Mouse (Mus musculus) cerebellum, adult (tissue): ENCODE results near the gene A630089N07Rik.
"Not testable (repeated sequence)": the region's sequence is repeated elsewhere in the genome, so short reads cannot be mapped to it uniquely, and the experiment has no call there.

Experiments used
- ATAC-seq: cut with Nextera tagmentation; 2 replicates; pipeline ENCODE4 v1.9.2; 2017; ENCODE audit warnings: mild to moderate bottlenecking, moderate library complexity, mixed read lengths; ENCODE audit not compliant: insufficient number of reproducible peaks, low FRiP score, low TSS enrichment

The A630089N07Rik gene

DNA sequence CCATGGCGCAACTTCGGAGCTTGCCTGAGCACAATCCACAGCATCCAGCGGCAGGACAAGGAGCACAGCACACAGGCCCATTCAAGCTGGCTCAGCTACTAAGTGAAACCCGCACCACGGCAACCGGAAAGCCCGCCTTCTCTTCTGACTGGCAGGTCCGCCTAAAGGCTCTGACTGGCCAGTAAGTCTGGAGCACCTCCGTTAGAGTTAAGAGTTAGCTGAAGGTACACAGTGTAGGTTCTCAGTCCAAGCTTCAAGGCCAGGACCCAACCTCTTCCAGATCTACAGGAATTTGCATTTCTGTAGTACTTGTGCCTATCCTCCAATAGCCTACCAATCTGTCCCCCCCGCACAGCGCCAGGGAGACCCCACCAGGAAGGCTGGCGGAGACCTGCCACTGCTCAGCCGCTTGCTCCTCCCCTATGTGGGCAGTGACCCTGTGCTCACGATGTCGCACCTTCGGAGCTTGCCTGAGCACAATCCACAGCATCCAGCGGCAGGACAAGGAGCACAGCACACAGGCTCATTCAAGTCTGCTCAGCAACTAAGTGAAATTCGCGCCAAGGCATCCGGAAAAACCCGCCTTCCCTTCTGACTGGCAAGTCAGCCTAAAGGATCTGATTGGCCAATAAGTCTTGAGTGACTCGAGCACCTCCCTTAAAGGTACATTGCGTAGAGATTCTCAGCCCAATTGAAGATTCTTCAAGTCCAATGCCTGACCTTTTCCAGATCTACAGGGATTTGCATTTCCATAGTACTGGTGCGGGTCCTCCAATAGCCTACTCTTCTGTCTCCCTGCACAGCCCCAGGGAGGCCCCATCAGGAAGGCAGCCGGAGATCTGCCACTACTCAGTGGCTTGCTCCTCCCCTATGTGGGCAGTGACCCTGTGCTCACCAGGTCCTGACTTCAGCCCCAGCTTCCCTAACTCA, at the start of gene A630089N07Rik:
A630089N07Rik (minus strand) TSS at position 562 of the 930 bp plus-strand sequence.
- ATAC-seq, result peak; percentile 99

GRCm38 (mm10) chr16:98107109-98107508, 24.9 kb upstream of the A630089N07Rik start:
- ATAC-seq, result no peak

DNA sequence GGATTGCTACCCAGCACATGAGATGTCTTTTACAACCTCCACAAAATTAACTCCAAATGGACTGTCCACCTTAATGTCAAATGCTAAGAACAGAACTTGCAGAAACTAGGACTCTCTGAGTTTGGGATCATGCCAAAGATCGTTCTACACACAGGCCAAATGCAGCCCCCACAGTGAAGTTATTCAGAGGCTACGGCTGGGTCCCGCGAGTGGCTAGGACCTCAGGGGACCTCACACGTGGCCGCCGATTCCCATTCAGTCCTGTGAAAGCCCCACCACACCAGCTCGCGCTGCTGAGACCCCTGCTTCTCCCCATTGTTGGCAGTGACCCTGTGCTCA, 731 bp downstream of the A630089N07Rik start:
- not testable (repeated sequence) for ATAC-seq

DNA sequence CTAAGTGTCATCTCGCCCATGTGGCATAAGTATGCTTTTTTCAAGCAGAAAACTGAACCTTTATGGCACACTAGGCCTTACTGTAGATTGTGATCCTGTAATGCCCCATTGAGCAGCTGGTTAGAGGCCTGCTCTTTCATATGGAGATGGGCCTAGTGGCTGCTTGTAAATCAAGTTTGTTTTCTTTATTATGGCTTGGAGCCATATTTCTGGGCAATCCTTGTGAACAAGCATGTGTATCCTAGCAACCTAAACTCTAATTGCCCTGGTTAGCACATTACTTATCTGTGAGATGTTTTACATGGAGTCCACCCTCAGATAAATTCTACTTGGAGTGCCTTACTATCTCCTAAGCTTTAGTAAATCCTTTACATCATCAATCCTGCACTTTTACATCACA, 1.1 kb downstream of the A630089N07Rik start:
- ATAC-seq, result not testable (repeated sequence)

- not testable (repeated sequence) for ATAC-seq
Observed at GRCm38 (mm10) chr16:98079382-98079781, 2.9 kb downstream of the A630089N07Rik start.

DNA sequence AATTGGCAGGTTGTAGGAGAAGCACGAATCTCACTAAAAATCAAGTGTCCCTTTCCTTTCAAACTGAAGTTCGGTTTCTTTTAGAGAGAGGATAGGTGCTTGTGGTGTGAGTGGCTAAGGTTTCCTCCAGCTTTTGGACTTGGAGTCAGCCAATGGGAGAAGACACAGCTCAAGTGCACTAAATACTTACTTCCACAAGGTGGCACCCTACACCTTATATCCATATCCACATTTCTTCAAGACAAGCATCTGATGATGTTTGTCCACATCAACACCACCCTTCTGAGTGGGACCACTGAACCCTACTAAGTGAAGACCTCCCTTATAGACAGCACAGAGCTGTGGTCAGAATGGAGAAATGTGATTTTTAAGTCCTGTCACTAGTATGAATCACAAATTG, 40.6 kb downstream of the A630089N07Rik start:
- no peak for ATAC-seq

DNA sequence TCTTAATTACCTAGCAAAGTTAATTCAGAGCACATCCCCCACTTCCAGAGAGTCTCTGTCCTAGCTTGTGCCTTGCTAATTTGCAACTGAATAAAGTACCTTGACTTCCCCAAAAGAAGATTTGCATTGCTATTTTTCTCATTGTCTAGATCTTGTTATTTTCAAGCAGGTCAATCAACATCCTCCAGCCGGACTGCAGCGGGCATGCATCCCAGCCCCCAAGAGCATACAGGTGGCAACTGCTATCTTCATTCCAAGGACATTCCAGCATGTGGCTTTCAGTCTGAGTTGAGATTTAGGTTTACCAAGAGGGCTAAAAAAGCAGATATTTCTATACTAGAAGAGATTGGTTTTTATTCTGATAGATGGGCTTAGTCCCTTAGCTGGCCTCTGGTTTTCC, 47.3 kb downstream of the A630089N07Rik start:
- ATAC-seq, result not testable (repeated sequence)

GRCm38 (mm10) chr16:98026186-98026585, 56.1 kb downstream of the A630089N07Rik start:
- not testable (repeated sequence) for ATAC-seq

DNA sequence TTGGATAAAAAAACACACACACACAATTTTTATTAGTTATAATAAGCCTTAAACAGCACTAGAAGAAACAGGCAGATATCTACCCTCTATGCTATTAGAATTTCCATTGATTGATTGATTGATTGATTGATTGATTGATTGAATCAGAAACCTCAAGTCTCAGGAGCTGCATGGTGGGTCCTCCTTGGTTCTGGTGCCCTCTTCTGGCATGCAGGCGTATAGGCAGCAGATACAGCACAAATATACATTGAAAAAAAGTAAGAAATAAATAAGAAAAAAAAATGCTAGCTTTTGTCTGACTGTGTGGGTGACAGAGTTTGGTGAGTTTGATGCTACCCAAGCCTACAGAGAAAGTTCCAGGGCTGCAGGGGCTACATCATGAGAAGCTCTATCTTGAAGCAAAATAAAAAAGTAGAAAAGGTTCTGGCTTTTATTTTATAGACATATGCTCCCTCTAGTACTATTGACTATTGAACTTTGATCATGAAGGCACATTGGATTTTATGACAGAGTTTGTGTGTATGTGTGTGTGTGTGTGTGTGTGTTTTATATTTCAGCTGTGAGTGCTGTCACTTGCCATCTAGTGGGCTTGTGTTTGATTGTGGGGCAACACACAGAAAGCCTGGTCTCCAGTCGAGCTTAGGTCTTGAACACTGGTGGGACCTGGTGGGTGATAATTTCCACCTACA, 59.4 kb downstream of the A630089N07Rik start:
- no peak; the same call in 1 of the 2 replicates for ATAC-seq

DNA sequence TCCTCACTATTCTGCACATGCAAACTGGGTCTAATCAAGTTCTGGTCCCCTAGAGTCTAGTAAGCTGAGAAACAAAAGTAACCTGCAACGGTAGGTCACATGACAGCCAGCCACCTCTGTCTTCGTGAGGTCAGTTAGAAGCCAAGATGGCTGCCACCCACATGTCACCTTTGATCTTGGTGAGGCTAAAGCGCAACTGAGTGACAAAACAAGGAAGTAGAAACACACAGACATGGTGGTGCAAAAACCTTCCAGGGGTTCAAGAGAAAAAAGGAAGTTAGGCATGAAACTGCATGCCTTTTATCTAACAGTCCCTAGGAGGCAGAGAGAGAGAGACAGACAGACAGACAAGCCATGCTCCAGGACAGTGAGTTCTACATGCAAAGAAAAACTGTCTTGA, 60.2 kb downstream of the A630089N07Rik start:
- no peak for ATAC-seq

- not testable (repeated sequence) for ATAC-seq
Observed at GRCm38 (mm10) chr16:97997383-97997731, 84.9 kb downstream of the A630089N07Rik start.

GRCm38 (mm10) chr16:97996616-97997382, 85.5 kb downstream of the A630089N07Rik start, which contains the start of gene B230307C23Rik:
Gene B230307C23Rik, plus strand, starts transcription at chr16:97997315.
- ATAC-seq, result peak; percentile 99

DNA sequence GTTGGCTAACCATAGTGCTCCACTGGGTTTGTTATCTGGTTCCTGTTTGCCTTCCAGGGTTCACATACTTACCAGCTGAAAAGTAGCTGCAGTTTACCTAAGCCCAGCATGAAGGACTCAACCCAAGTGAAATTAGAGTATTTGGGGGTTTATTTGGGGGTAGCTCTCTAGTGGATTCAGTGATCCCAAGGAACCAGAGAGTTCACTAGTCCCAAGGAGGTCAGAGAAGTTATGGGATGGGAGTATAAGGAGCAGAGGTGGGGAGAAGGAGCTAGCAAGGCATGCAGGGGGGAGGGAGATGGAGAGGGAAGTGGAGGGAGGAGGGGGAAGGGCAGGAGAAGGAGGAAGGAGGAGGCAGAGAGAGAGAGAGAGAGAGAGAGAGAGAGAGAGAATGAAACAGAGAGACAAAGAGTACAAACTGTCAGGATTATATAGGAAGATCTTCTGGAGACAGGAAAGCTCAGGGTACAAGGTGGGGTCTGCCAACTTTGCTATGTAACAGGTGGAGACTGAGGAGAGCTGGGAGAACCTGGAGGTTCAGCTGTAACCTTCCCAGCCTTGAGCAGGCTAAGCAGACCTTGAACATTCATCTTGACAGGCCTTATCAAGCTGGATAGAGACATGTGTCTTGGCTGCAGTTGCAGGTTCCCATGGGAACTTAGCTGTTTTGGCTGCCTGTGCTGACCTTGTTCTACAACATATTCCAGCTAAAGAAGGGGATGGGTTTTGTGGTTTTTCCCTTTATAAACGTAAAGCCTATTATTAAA, 86.2 kb downstream of the A630089N07Rik start:
- ATAC-seq, result no peak

- not testable (repeated sequence) for ATAC-seq
Observed at GRCm38 (mm10) chr16:97992477-97992876, 89.8 kb downstream of the A630089N07Rik start.

DNA sequence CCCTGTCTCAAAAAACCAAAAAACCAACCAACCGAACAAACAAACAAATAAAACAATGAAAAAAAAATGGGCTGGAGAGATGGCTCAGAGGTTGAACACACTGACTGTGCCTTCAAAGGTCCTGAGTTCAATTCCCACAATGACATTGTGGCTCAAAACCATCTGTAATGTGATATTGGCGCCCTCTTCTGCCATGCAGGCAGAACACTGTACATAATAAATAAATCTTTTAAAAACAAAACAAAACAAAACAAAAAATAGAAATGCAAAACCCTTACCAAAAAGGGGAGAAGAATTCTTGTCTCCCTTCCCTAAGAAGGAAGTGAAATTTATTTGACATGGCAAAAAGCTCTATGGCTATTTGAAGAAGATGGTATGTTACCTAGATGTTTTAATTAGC, 90.7 kb downstream of the A630089N07Rik start:
- no peak for ATAC-seq

- no peak for ATAC-seq
Observed at GRCm38 (mm10) chr16:97984589-97984988, 97.7 kb downstream of the A630089N07Rik start.

DNA sequence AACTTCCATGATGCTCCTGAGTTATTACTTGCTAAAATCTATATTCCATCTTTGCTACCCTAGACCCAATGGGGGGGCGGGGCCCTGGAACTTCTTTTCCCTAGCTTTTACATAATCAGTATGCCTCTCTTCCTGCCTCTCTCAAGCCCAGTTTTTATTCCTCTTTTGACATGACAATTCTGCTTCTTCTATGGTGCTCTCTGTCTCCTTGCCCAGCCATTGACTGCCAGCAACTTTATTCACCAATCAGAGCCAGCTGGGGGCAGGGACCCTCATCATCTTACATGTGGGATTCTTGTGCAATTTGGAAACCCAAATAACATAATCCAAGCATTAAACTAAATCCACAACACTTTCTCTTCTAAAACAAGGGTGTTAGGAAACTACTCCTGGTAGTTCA, 100.9 kb downstream of the A630089N07Rik start:
- no peak for ATAC-seq

DNA sequence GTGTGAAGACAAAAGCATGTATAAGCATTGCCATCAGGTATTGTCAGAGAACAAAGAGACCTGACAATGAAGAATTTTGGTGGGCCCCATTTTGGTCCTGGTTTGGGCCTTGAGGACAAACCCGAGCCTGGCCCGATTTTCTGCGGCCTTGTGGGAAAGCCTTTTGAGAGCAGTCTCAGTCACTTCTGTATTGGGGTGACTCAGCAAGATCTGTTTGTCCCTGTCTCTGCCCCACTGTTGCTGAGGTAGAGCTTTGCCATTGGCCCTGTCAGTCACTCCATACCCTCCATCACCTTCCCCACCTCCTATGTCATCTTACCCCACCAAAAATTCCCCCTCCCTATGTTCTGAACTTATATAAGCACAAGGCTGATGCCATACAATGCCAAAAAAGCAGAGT, 104.5 kb downstream of the A630089N07Rik start:
- ATAC-seq, result no peak

DNA sequence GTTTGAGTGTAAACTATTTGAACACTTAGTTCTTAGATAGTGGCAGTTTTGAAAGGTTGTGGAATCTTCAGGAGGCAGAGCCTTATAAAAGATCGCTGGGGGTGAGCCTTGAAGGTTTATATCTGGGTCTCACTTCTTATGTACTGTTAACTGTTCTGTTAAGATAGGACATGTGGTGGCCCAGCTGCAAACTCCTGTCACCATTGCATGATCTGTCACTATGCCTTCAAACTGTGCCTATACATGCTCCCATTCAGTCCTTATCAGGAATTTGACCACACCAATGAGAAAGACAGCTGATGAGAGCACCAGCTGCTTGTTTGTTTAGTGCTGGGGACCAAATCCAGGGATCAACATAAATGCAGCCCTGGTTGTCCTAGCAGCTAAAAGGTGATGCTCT, 105.0 kb downstream of the A630089N07Rik start:
- no peak for ATAC-seq

DNA sequence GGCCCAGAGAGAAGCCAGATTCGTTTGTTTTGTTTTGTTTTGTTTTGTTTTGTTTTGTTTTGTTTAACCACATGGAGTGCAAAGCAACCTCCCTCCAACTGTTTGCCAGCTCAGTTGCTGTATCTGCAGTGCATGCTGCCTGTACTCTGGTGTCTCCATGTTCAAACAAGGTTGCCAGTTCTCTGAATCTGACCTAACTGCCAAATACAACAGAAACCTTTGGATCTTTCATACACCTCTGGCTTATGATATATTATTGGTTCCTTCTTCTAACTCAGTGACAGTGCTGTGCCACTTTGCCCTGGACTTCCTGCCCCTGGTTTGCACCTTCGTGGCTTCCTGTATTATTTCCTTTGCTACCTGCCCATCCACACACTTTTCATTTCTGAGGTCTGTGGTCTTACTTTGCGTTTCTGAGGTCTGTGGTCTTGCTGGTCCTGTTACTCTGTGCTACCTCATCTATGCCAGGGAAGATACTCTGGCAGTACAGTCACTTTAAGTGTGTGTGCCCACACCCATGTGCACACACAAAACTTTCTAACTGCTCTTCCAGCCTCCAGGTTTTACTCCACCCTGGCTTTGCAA, 118.2 kb downstream of the A630089N07Rik start:
- ATAC-seq, result no peak
